Mouse (Mus musculus) myocyte (in vitro differentiated cells): Measurements from ENCODE around the gene 1700028K03Rik.

ENCODE experiments used
- CEBPB ChIP-seq: IDR thresholded peaks from 2 replicates; pipeline ENCODE4 v1.6.1; 2011; ENCODE audit warnings: mild to moderate bottlenecking, moderate library complexity; ENCODE audit not compliant: poor library complexity, insufficient read depth, severe bottlenecking
- E2F4 ChIP-seq: IDR thresholded peaks from one replicate; pipeline ENCODE4 v1.6.1; 2011; ENCODE audit warnings: mild to moderate bottlenecking, control low read depth, moderate library complexity; ENCODE audit not compliant: insufficient read depth
- MAX ChIP-seq: IDR thresholded peaks from one replicate; pipeline ENCODE4 v1.6.1; 2011; ENCODE audit warnings: low read depth, mild to moderate bottlenecking, control low read depth
- MYOD1 ChIP-seq, 3 experiments: IDR thresholded peaks; one replicate each; pipeline ENCODE4 v1.6.1; 2011; ENCODE audit warnings: control low read depth in 2 of 3, low read depth in 2 of 3, mild to moderate bottlenecking in 2 of 3, moderate library complexity in 1 of 3; ENCODE audit not compliant: insufficient read length in 2 of 3, control insufficient read depth in 1 of 3
- POLR2A ChIP-seq: IDR thresholded peaks from one replicate; pipeline ENCODE4 v1.6.1; 2011; ENCODE audit warnings: low read depth, mild to moderate bottlenecking, control low read depth, moderate library complexity; ENCODE audit not compliant: insufficient read length
- POLR2AphosphoS2 ChIP-seq: IDR thresholded peaks from one replicate; pipeline ENCODE4 v1.6.1; 2011; ENCODE audit warnings: low read depth, control low read depth; ENCODE audit not compliant: insufficient read length
- TCF3 ChIP-seq: IDR thresholded peaks from one replicate; pipeline ENCODE4 v1.6.1; 2011; ENCODE audit warnings: low read depth, control low read depth; ENCODE audit not compliant: insufficient read length

GRCm38 (mm10) chr5:107521897-107522296 lies 12.6 kb upstream of the 1700028K03Rik start:
- TF ChIP-seq TCF3 (no peak), MAX (no peak), POLR2A (no peak), POLR2AphosphoS2 (no peak), E2F4 (no peak), CEBPB (no peak), MYOD1 (IDR thresholded peaks at IDR 0.05; ENCODE audit: control insufficient read depth in 1 of 3, insufficient read length in 2 of 3, low read depth in 2 of 3) (no peak)
